Mouse (Mus musculus) CD4-positive, CD25-positive, alpha-beta regulatory T cell, adult 4 months (primary cell): ENCODE data around the gene Rem1. TPM values are rescaled to one million over a fixed set of nuclear protein-coding genes. Genes with fewer than 3 reads are reported as not detected.

Experiments used
- ATAC-seq: one replicate; pipeline ENCODE4 v1.8.0; 2017
- polyA plus RNA-seq, 2 experiments: library from polyadenylated mRNA; unstranded; fragments of 100-300 nt; shearing (Covaris generic); gene quantifications; one replicate each; pipeline ENCODE4 v1.2.1; 2017

Rem1 gene
- polyA plus RNA-seq = not detected

- no peak for ATAC-seq
These were observed at the start of gene Rem1 for GRCm38 (mm10) chr2:152626774-152627591. Gene Rem1, plus strand, starts transcription at chr2:152626951.

GRCm38 (mm10) chr2:152580107-152580506, 46.6 kb upstream of the Rem1 start, which contains the start of gene Defb19:
Gene Defb19, minus strand, starts transcription at chr2:152580312.
- no peak for ATAC-seq

- ATAC-seq = no peak
These were observed 46.1 kb upstream of the Rem1 start for GRCm38 (mm10) chr2:152580612-152581011.

GRCm38 (mm10) chr2:152586926-152587560, 39.7 kb upstream of the Rem1 start:
- no peak for ATAC-seq

- ATAC-seq = no peak
These were observed 38.3 kb upstream of the Rem1 start for GRCm38 (mm10) chr2:152588450-152588849.

GRCm38 (mm10) chr2:152589021-152589420, 37.7 kb upstream of the Rem1 start:
- ATAC-seq = no peak

GRCm38 (mm10) chr2:152599299-152599698, 27.5 kb upstream of the Rem1 start, which contains the start of gene Defb45:
Gene Defb45, minus strand, starts transcription at chr2:152599399.
- ATAC-seq = no peak

- no peak for ATAC-seq
These were observed 26.7 kb upstream of the Rem1 start for GRCm38 (mm10) chr2:152600076-152600475.

- ATAC-seq = no peak
These were observed 25.3 kb upstream of the Rem1 start for GRCm38 (mm10) chr2:152601275-152601960.

- ATAC-seq = no peak
These were observed 22.7 kb upstream of the Rem1 start, which contains the start of gene Defb36 for GRCm38 (mm10) chr2:152604057-152604456. Gene Defb36, plus strand, starts transcription at chr2:152604327.

- no peak for ATAC-seq
These were observed 19.0 kb upstream of the Rem1 start for GRCm38 (mm10) chr2:152607746-152608145.

- ATAC-seq = no peak
These were observed 18.0 kb upstream of the Rem1 start for GRCm38 (mm10) chr2:152608719-152609118.

GRCm38 (mm10) chr2:152612193-152612592, 14.6 kb upstream of the Rem1 start:
- ATAC-seq = no peak

GRCm38 (mm10) chr2:152615563-152615962, 11.2 kb upstream of the Rem1 start:
- peak; percentile 58 for ATAC-seq

GRCm38 (mm10) chr2:152616470-152616869, 10.3 kb upstream of the Rem1 start:
- ATAC-seq = no peak

GRCm38 (mm10) chr2:152617374-152617773, 9.4 kb upstream of the Rem1 start:
- ATAC-seq = no peak

GRCm38 (mm10) chr2:152620367-152621134, 6.2 kb upstream of the Rem1 start:
- no peak for ATAC-seq

- ATAC-seq = no peak
These were observed 4.6 kb upstream of the Rem1 start for GRCm38 (mm10) chr2:152622151-152622550.

GRCm38 (mm10) chr2:152622953-152623352, 3.8 kb upstream of the Rem1 start, which contains the start of gene Defb25:
Gene Defb25, minus strand, starts transcription at chr2:152623053.
- no peak for ATAC-seq

- no peak for ATAC-seq
These were observed 2.2 kb upstream of the Rem1 start for GRCm38 (mm10) chr2:152624566-152624965.

GRCm38 (mm10) chr2:152625256-152625655, 1.5 kb upstream of the Rem1 start:
- ATAC-seq = no peak

GRCm38 (mm10) chr2:152628066-152628465, 1.3 kb downstream of the Rem1 start:
- ATAC-seq = no peak
